Mouse (Mus musculus) hindbrain, embryonic 14.5 days (tissue): Measurements from ENCODE around the gene Rfx8. TPM values are rescaled to one million over a fixed set of nuclear protein-coding genes. Genes with fewer than 3 reads are reported as not detected.

ENCODE experiments used
- ATAC-seq: fragments of 200-750 bp; cut with Nextera tagmentation; 2 replicates; pipeline ENCODE4 v1.8.0; 2017; ENCODE audit warnings: moderate number of reproducible peaks, mild to moderate bottlenecking, moderate TSS enrichment, moderate library complexity; ENCODE audit not compliant: low FRiP score
- DNase-seq: peaks from one replicate; pipeline ENCODE4 v3.0.0-alpha.2; 2015; ENCODE audit warnings: low spot score
- H3K27ac ChIP-seq: fragments of 300-500 bp; sonication (generic); 2 replicates; pipeline ENCODE4 v1.5.1; 2014; ENCODE audit warnings: mild to moderate bottlenecking, moderate library complexity
- H3K27me3 ChIP-seq: fragments of 300-500 bp; sonication (generic); 2 replicates; pipeline ENCODE4 v1.6.1; 2014; ENCODE audit warnings: mild to moderate bottlenecking, low read length, mixed read lengths; ENCODE audit not compliant: control insufficient read depth, insufficient read depth
- H3K36me3 ChIP-seq: fragments of 300-500 bp; sonication (generic); replicated peaks from 2 replicates; pipeline ENCODE4 v1.6.1; 2014; ENCODE audit not compliant: control insufficient read depth, insufficient read depth
- H3K4me1 ChIP-seq: fragments of 300-500 bp; sonication (generic); replicated peaks from 2 replicates; pipeline ENCODE4 v1.6.1; 2014; ENCODE audit warnings: antibody characterized with exemption, low read length, mixed read lengths; ENCODE audit not compliant: control insufficient read depth, insufficient read depth
- H3K4me2 ChIP-seq: fragments of 300-500 bp; sonication (generic); replicated peaks from 2 replicates; pipeline ENCODE4 v1.6.1; 2014; ENCODE audit warnings: mild to moderate bottlenecking, moderate library complexity
- H3K4me3 ChIP-seq: fragments of 300-500 bp; sonication (generic); replicated peaks from 2 replicates; pipeline ENCODE4 v1.5.1; 2014; ENCODE audit warnings: mild to moderate bottlenecking, low read length
- H3K9ac ChIP-seq: fragments of 300-500 bp; sonication (generic); 2 replicates; pipeline ENCODE4 v1.6.1; 2014
- H3K9me3 ChIP-seq: fragments of 300-500 bp; sonication (generic); 2 replicates; pipeline ENCODE4 v1.6.1; 2016; ENCODE audit warnings: low read length; ENCODE audit not compliant: control insufficient read depth
- WGBS: fragments of 180-500 bp; shearing (Covaris S2); extraction: QIAGEN DNeasy Blood & Tissue Kit; methylation state at CpG from one replicate; pipeline ENCODE4 v1.1.7; 2014; 5-methylcytosine and 5-hydroxymethylcytosine counted together
- polyA plus RNA-seq: library from polyadenylated mRNA; unstranded; fragments of >200 nt; fragmentation: Nextera tagmentation; extraction: Ambion mirVana; gene quantifications from 2 replicates; pipeline ENCODE4 v1.2.1, GENCODE M21; 2014

Rfx8 gene
- polyA plus RNA-seq, 1 experiment from 2014 or later, result 0.40 TPM

DNA sequence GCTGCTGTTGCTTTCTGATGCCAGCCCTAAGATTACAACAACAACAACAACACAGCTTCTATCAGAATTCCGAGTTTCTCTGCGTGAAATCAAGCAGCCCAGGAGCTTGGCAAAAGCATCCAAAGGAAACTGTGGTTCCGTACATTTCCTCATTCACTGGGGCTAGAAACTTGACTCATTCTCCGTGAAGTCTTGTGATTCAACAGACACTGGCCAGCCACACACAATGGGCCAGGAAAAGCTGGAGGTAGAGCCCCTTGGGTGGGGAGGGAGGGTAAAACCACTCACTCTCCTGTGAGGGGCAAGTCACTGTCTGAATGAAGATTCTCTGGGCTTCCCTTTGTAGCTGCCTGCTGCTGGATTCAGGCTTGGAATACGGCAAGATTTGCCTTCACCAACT lies 84.6 kb downstream of the Rfx8 start:
- no peak overlapping the region for H3K27ac ChIP-seq
- no peaks in the 10 kb centered on the region; the same call in 1 of the 2 replicates for H3K4me1 ChIP-seq
- no peak overlapping the region for H3K9ac ChIP-seq
- ATAC-seq (no peak), DNase-seq (no peak)
- WGBS, result 20% methylated on average over 5 of the region's 5 CpGs
- H3K4me3 ChIP-seq, result no peak overlapping the region
- no peaks in the 10 kb centered on the region for H3K9me3 ChIP-seq
- H3K4me2 ChIP-seq, result no peak overlapping the region
- no peaks in the 10 kb centered on the region for H3K27me3 ChIP-seq
- H3K36me3 ChIP-seq, result no peaks in the 10 kb centered on the region

DNA sequence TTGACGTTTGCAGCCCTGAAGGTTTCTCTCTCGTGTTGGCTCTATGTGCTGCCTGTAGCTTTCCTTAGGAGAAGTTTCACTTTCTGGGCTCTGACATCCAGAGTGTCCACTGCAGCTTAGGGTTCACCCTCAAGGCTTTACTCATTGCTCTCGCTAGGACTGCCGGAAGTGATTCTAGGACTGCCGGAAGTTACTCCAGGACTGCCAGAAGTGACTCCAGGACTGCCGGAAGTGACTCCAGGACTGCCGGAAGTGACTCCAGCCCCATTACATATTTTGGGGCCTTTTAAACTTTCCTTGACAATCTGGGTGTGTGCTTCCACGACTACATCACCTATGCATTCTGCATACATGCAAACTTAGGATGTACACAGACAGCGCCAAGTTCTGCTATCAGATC lies 92.2 kb downstream of the Rfx8 start:
- Histone ChIP-seq H3K4me2 (no peak overlapping the region), H3K27ac (no peak overlapping the region), H3K9ac (no peak overlapping the region), H3K9me3 (no peaks in the 10 kb centered on the region), H3K4me3 (no peak overlapping the region), H3K36me3 (no peaks in the 10 kb centered on the region), H3K27me3 (no peaks in the 10 kb centered on the region), H3K4me1 (no peaks in the 10 kb centered on the region)
- no peak for DNase-seq
- WGBS, result 91% methylated on average over 9 of the region's 9 CpGs
- ATAC-seq, result no peak

- no peak for DNase-seq
- 66% methylated on average over 3 of the region's 3 CpGs for WGBS
- Histone ChIP-seq H3K9me3 (peaks cover 4% of the 10 kb centered on the region; the same call in 1 of the 2 replicates), H3K27ac (no peak overlapping the region), H3K4me2 (no peak overlapping the region), H3K27me3 (no peaks in the 10 kb centered on the region), H3K4me1 (no peaks in the 10 kb centered on the region), H3K9ac (no peak overlapping the region), H3K36me3 (no peaks in the 10 kb centered on the region), H3K4me3 (no peak overlapping the region)
- no peak for ATAC-seq
These were observed 95.3 kb downstream of the Rfx8 start for GRCm38 (mm10) chr1:39625491-39625890.

- Histone ChIP-seq H3K4me2 (no peak overlapping the region), H3K9ac (no peak overlapping the region), H3K27ac (no peak overlapping the region), H3K36me3 (no peaks in the 10 kb centered on the region), H3K9me3 (peaks cover 6% of the 10 kb centered on the region; the same call in 1 of the 2 replicates), H3K4me3 (no peak overlapping the region), H3K27me3 (no peaks in the 10 kb centered on the region), H3K4me1 (no peaks in the 10 kb centered on the region)
- 62% methylated on average over 1 of the region's 1 CpGs for WGBS
- ATAC-seq (no peak), DNase-seq (no peak)
These were observed 97.1 kb downstream of the Rfx8 start for GRCm38 (mm10) chr1:39623729-39624128.

- H3K9ac ChIP-seq, result no peak overlapping the region
- WGBS, result 90% methylated on average over 5 of the region's 5 CpGs
- no peaks in the 10 kb centered on the region for H3K36me3 ChIP-seq
- ATAC-seq, result no peak
- no peak for DNase-seq
- H3K9me3 ChIP-seq, result peaks cover 6% of the 10 kb centered on the region; the same call in 1 of the 2 replicates
- H3K27ac ChIP-seq, result no peak overlapping the region
- H3K4me2 ChIP-seq, result no peak overlapping the region
- H3K4me1 ChIP-seq, result no peaks in the 10 kb centered on the region
- no peak overlapping the region for H3K4me3 ChIP-seq
- no peaks in the 10 kb centered on the region for H3K27me3 ChIP-seq
These were observed 97.7 kb downstream of the Rfx8 start for GRCm38 (mm10) chr1:39623106-39623505.

DNA sequence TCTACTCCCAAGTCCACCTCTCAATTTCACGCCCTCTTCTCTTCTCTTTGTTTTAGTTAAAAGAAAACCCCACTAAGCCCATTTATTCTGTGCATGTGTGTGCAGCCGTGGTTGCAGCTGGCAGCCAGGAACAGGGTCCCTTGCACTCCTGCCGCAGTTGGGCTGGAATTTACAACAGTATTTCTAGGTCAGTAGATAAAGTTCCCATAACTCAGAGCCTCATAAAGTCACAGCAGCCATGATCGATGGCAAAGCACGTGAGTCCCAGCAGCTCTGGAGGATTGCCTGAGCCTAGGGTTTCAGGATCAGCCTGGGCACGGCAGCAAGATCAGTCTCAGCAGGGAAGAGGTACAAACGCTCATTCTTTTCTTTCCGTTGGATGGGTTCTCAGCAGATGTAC lies 102.3 kb downstream of the Rfx8 start:
- WGBS, result 36% methylated on average over 8 of the region's 8 CpGs

DNA sequence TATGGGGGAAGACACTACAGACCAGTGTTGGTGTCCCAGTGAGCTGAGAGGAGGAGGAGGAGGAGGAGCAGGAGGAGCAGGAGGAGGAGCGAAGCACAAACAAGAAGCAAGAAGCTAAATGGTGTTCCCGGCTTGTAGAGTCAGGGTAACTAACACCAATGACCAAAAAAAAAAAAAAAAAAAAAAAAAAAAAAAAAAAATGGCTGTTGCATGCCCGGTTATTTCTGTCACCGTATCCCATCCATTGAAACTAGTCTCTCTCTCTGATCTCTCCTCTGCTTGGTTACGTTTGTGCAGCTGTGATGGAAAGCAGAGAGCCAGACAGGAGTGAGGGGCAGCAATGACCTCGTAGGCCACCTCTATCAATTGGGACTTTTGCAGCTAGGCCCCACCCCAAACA lies 105.3 kb downstream of the Rfx8 start:
- H3K9me3 ChIP-seq, result peaks cover 2% of the 10 kb centered on the region; the same call in 1 of the 2 replicates
- H3K4me2 ChIP-seq, result no peak overlapping the region
- H3K36me3 ChIP-seq, result no peaks in the 10 kb centered on the region
- no peak overlapping the region for H3K9ac ChIP-seq
- ATAC-seq, result no peak
- WGBS, result 78% methylated on average over 6 of the region's 6 CpGs
- H3K4me1 ChIP-seq, result no peaks in the 10 kb centered on the region
- no peaks in the 10 kb centered on the region for H3K27me3 ChIP-seq
- H3K27ac ChIP-seq, result no peak overlapping the region
- no peak for DNase-seq
- no peak overlapping the region for H3K4me3 ChIP-seq

More for the DNA sequence above, 102.3 kb downstream of the Rfx8 start:
- no peak overlapping the region for H3K4me2 ChIP-seq
- no peaks in the 10 kb centered on the region for H3K4me1 ChIP-seq
- H3K27me3 ChIP-seq, result no peaks in the 10 kb centered on the region
- peaks cover 6% of the 10 kb centered on the region; the same call in 1 of the 2 replicates for H3K9me3 ChIP-seq
- no peak overlapping the region for H3K9ac ChIP-seq
- ATAC-seq, result no peak
- DNase-seq, result no peak
- no peak overlapping the region for H3K27ac ChIP-seq
- no peak overlapping the region for H3K4me3 ChIP-seq
- no peaks in the 10 kb centered on the region for H3K36me3 ChIP-seq

Other genes starting within 250 kb of the Rfx8 start
- 10.0 and 11.6 TPM in 2 replicates for gene Tbc1d8, start 242.2 kb downstream of the Rfx8 start, polyA plus RNA-seq
- gene Cnot11, start 186.0 kb downstream of the Rfx8 start, polyA plus RNA-seq, result 17.7 and 18.4 TPM in 2 replicates
- 26.9 and 28.9 TPM in 2 replicates for gene Rnf149, start 143.6 kb downstream of the Rfx8 start, polyA plus RNA-seq
- 6.8 and 7.6 TPM in 2 replicates for gene Creg2, start 69.5 kb downstream of the Rfx8 start, polyA plus RNA-seq
- gene Gm3646, start 84.3 kb upstream of the Rfx8 start, polyA plus RNA-seq, result not detected in 2 replicates
- gene Map4k4, start 179.9 kb upstream of the Rfx8 start, polyA plus RNA-seq, result 46.5 and 51.2 TPM in 2 replicates